In genomic region chr5:111701634-111702329, GRCm38 (mm10) we compare ENCODE assay signal across 10 mouse cellular contexts. TPM values are rescaled to one million over a fixed set of nuclear protein-coding genes. Genes with fewer than 3 reads are reported as not detected.
DNase-seq lines count a peak whose midpoint lies in the region; ATAC-seq and TF ChIP-seq lines count a peak whose summit lies in the region.
"Had no signal": no experiment of that assay in that cellular context is flagged by ENCODE, and none has a peak within 500 bp of the region (broad histone marks: within the 10 kb centered on the region; RNA-seq: fewer than 3 reads in every experiment).

No protein-coding gene starts in this region.

- no peaks in the 10 kb centered on the region for H3K9me3 ChIP-seq in lung, embryonic 16.5 days (ENCODE audit: control insufficient read depth, low read length)
- no peaks in the 10 kb centered on the region for H3K9me3 ChIP-seq in forebrain, postnatal 0 days (ENCODE audit: low read length)
- no peaks in the 10 kb centered on the region for H3K9me3 ChIP-seq in liver, embryonic 12.5 days (replicated peaks)
- no peaks in the 10 kb centered on the region for H3K9me3 ChIP-seq in stomach, embryonic 16.5 days (replicated peaks; ENCODE audit: control insufficient read depth, low read length)

- H3K27me3 ChIP-seq in lung, embryonic 16.5 days (ENCODE audit: control insufficient read depth, insufficient read depth, low read depth, low read length): no peaks in the 10 kb centered on the region; the same call in 1 of the 2 replicates
- H3K27me3 ChIP-seq in forebrain, postnatal 0 days (ENCODE audit: insufficient read depth, low read length): no peaks in the 10 kb centered on the region
- peaks cover 9% of the 10 kb centered on the region; the same call in 1 of the 2 replicates for H3K27me3 ChIP-seq in liver, embryonic 12.5 days (replicated peaks)
- no peaks in the 10 kb centered on the region for H3K27me3 ChIP-seq in stomach, embryonic 16.5 days (ENCODE audit: control insufficient read depth, insufficient read depth, low read length)

- no peaks in the 10 kb centered on the region for H3K36me3 ChIP-seq in lung, embryonic 16.5 days (ENCODE audit: control insufficient read depth, insufficient read depth, low read length)
- no peaks in the 10 kb centered on the region for H3K36me3 ChIP-seq in forebrain, postnatal 0 days (ENCODE audit: insufficient read depth)
- H3K36me3 ChIP-seq in liver, embryonic 12.5 days: no peaks in the 10 kb centered on the region
- H3K36me3 ChIP-seq in stomach, embryonic 16.5 days (ENCODE audit: control insufficient read depth, insufficient read depth, low read length): no peaks in the 10 kb centered on the region

- 6% methylated on average over 22 of the region's 31 CpGs for WGBS in lung, embryonic 16.5 days
- 9% methylated on average over 22 of the region's 31 CpGs for WGBS in forebrain, postnatal 0 days
- 9% methylated on average over 16 of the region's 31 CpGs for WGBS in liver, embryonic 12.5 days (ENCODE audit: insufficient replicate concordance)
- WGBS in stomach, embryonic 16.5 days: 5% methylated on average over 30 of the region's 31 CpGs

- DNase-seq in lung, postnatal 10 days: no peak
- peak; percentile 34 for DNase-seq in forebrain, postnatal 0 days
- no peak for DNase-seq in cerebellum, adult 18-20 months
- DNase-seq in testis, postnatal 10 days (ENCODE audit: low spot score): no peak
- DNase-seq: cerebellum, postnatal 10 days had no signal

- H3K4me3 ChIP-seq in lung, embryonic 16.5 days (ENCODE audit: low read length): peak overlapping the region; percentile 33
- no peak overlapping the region for H3K4me3 ChIP-seq in forebrain, postnatal 0 days (ENCODE audit: low read depth, low read length)
- no peak overlapping the region for H3K4me3 ChIP-seq in liver, embryonic 12.5 days
- H3K4me3 ChIP-seq in stomach, embryonic 16.5 days (replicated peaks; ENCODE audit: low read length): peak overlapping the region; percentile 30

- H3K9ac ChIP-seq in lung, embryonic 16.5 days (ENCODE audit: low read length): peak overlapping the region; percentile 12; the same call in 1 of the 2 replicates
- 0 out of 2 replicates have a peak overlapping the region, but pooled peaks have one; percentile 10 for H3K9ac ChIP-seq in forebrain, postnatal 0 days
- no peak overlapping the region for H3K9ac ChIP-seq in liver, embryonic 12.5 days
- H3K9ac ChIP-seq in stomach, embryonic 16.5 days (ENCODE audit: low read length): peak overlapping the region; percentile 58

- TF ChIP-seq CTCF in forebrain, postnatal 0 days (IDR thresholded peaks at IDR 0.05; ENCODE audit: low read depth): no peak

- peak overlapping the region; percentile 55 for H3K4me2 ChIP-seq in lung, embryonic 16.5 days (ENCODE audit: low read depth, low read length)
- peak overlapping the region; percentile 42 for H3K4me2 ChIP-seq in forebrain, postnatal 0 days (ENCODE audit: low read depth)
- H3K4me2 ChIP-seq in liver, embryonic 12.5 days: peak overlapping the region; percentile 4
- peak overlapping the region; percentile 51 for H3K4me2 ChIP-seq in stomach, embryonic 16.5 days (ENCODE audit: low read depth, low read length)

- H3K27ac ChIP-seq in lung, embryonic 16.5 days (ENCODE audit: low read length): no peak overlapping the region
- no peak overlapping the region for H3K27ac ChIP-seq in forebrain, postnatal 0 days (ENCODE audit: low read depth, low read length)
- H3K27ac ChIP-seq in liver, embryonic 12.5 days: no peak overlapping the region
- H3K27ac ChIP-seq in stomach, embryonic 16.5 days (ENCODE audit: low read length): peak overlapping the region; percentile 54

- ATAC-seq in lung, embryonic 16.5 days (ENCODE audit: low read depth): peak; percentile 72; the same call in 1 of the 2 replicates
- no peak for ATAC-seq in forebrain, postnatal 0 days
- no peak for ATAC-seq in liver, embryonic 12.5 days
- ATAC-seq in stomach, embryonic 16.5 days (ENCODE audit: insufficient read depth, low FRiP score): peak; percentile 68

- peaks cover 2% of the 10 kb centered on the region; the same call in 1 of the 2 replicates for H3K4me1 ChIP-seq in lung, embryonic 16.5 days (replicated peaks; ENCODE audit: control insufficient read depth, insufficient read depth, low read length)
- H3K4me1 ChIP-seq in forebrain, postnatal 0 days (ENCODE audit: insufficient read depth): peaks cover 31% of the 10 kb centered on the region
- peaks cover 7% of the 10 kb centered on the region for H3K4me1 ChIP-seq in liver, embryonic 12.5 days
- H3K4me1 ChIP-seq in stomach, embryonic 16.5 days (ENCODE audit: control insufficient read depth, insufficient read depth, low read length): no peaks in the 10 kb centered on the region

RNA-seq across cellular contexts. Expression of gene Gm26897, which starts 31.9 kb away (rescaled TPM):
- not detected in 2 replicates for polyA plus RNA-seq in lung, embryonic 16.5 days (2015; fragmentation: Nextera tagmentation; extraction: Ambion mirVana)
- total RNA-seq in forebrain, postnatal 0 days (2014; rRNA removed): not detected in 2 replicates
- polyA plus RNA-seq in forebrain, postnatal 0 days (2015; fragmentation: Nextera tagmentation; extraction: Ambion mirVana): not detected in 2 replicates
- not detected in 2 replicates for polyA plus RNA-seq in liver, embryonic 12.5 days (2016; fragmentation: Nextera tagmentation; extraction: Ambion mirVana)
- not detected in 2 replicates for polyA plus RNA-seq in stomach, embryonic 16.5 days (2015; fragmentation: Nextera tagmentation; extraction: Ambion mirVana)
- total RNA-seq: layer of hippocampus, adult 8-10 months; neutrophil, adult 5-6 weeks had no signal

Comparison
In these comparisons a context has a peak if more than half of its experiments do, and no peak if none do; other contexts are left out.
1. ATAC-seq: peak in lung, embryonic 16.5 days (single experiment) and stomach, embryonic 16.5 days (single experiment); none in forebrain, postnatal 0 days (single experiment) and liver, embryonic 12.5 days (single experiment).
2. H3K4me2 ChIP-seq: peak in every context shown above with its lines; median percentile 55 in lung, embryonic 16.5 days; 51 in stomach, embryonic 16.5 days; 42 in forebrain, postnatal 0 days; 4 in liver, embryonic 12.5 days.
3. H3K4me3 ChIP-seq: peak in lung, embryonic 16.5 days (single experiment) and stomach, embryonic 16.5 days (single experiment); none in forebrain, postnatal 0 days (single experiment) and liver, embryonic 12.5 days (single experiment).